Mouse (Mus musculus) erythroblast, embryonic 14.5 days (primary cell): Measurements from ENCODE around the gene Il23a.

Experiments used
- GATA1 ChIP-seq: IDR thresholded peaks from 2 replicates; pipeline ENCODE4 v1.6.1; 2012; ENCODE audit warnings: low read length, inconsistent platforms, mixed read lengths
- TAL1 ChIP-seq: IDR thresholded peaks from 3 replicates; pipeline ENCODE4 v1.6.1; 2012; ENCODE audit warnings: low read length, inconsistent platforms, mixed read lengths

- TF ChIP-seq GATA1 (no peak), TAL1 (no peak)
Measured at GRCm38 (mm10) chr10:128270866-128271265, 27.7 kb downstream of the Il23a start.
